Mouse (Mus musculus): ENCODE results near the gene Gab1. TPM values are rescaled to one million over a fixed set of nuclear protein-coding genes. Genes with fewer than 3 reads are reported as not detected.

The Gab1 gene
- total RNA-seq, 1 experiment from 2014 or later: 18.0 TPM

GRCm38 (mm10) chr8:80873723-80874427, 6.4 kb downstream of the Gab1 start:
- peak; percentile 33 for DNase-seq

GRCm38 (mm10) chr8:80872688-80873087, 7.6 kb downstream of the Gab1 start:
- no peak for DNase-seq

GRCm38 (mm10) chr8:80871400-80871799, 8.9 kb downstream of the Gab1 start:
- DNase-seq: no peak

GRCm38 (mm10) chr8:80870535-80871204, 9.6 kb downstream of the Gab1 start:
- DNase-seq: no peak

- no peak for DNase-seq
Measured at GRCm38 (mm10) chr8:80869881-80870328, 10.4 kb downstream of the Gab1 start.

GRCm38 (mm10) chr8:80868801-80869323, 11.5 kb downstream of the Gab1 start:
- no peak for DNase-seq

- no peak for DNase-seq
Measured at GRCm38 (mm10) chr8:80868006-80868702, 12.2 kb downstream of the Gab1 start.

- DNase-seq: peak; percentile 66
Measured at GRCm38 (mm10) chr8:80867598-80867997, 12.7 kb downstream of the Gab1 start.

- no peak for DNase-seq
Measured at GRCm38 (mm10) chr8:80865181-80865784, 15.0 kb downstream of the Gab1 start.

GRCm38 (mm10) chr8:80863393-80863792, 16.9 kb downstream of the Gab1 start:
- DNase-seq: no peak

GRCm38 (mm10) chr8:80859180-80859775, 21.0 kb downstream of the Gab1 start:
- no peak for DNase-seq

- DNase-seq: no peak
Measured at GRCm38 (mm10) chr8:80857851-80858367, 22.4 kb downstream of the Gab1 start.

GRCm38 (mm10) chr8:80857128-80857527, 23.2 kb downstream of the Gab1 start:
- DNase-seq: no peak

GRCm38 (mm10) chr8:80856606-80857005, 23.7 kb downstream of the Gab1 start:
- DNase-seq: peak; percentile 56

- no peak for DNase-seq
Measured at GRCm38 (mm10) chr8:80853622-80854021, 26.7 kb downstream of the Gab1 start.

GRCm38 (mm10) chr8:80853208-80853607, 27.1 kb downstream of the Gab1 start:
- no peak for DNase-seq

- DNase-seq: no peak
Measured at GRCm38 (mm10) chr8:80852412-80853165, 27.7 kb downstream of the Gab1 start.

GRCm38 (mm10) chr8:80851648-80852047, 28.7 kb downstream of the Gab1 start:
- no peak for DNase-seq

- no peak for DNase-seq
Measured at GRCm38 (mm10) chr8:80850013-80850412, 30.3 kb downstream of the Gab1 start.

GRCm38 (mm10) chr8:80848631-80849030, 31.7 kb downstream of the Gab1 start:
- DNase-seq: no peak

- peak; percentile 57 for DNase-seq
Measured at GRCm38 (mm10) chr8:80847912-80848311, 32.4 kb downstream of the Gab1 start.

Measured in adrenal gland, postnatal 14 days (tissue).